ENCODE assay signal across 19 mouse cellular contexts in the genomic region with DNA sequence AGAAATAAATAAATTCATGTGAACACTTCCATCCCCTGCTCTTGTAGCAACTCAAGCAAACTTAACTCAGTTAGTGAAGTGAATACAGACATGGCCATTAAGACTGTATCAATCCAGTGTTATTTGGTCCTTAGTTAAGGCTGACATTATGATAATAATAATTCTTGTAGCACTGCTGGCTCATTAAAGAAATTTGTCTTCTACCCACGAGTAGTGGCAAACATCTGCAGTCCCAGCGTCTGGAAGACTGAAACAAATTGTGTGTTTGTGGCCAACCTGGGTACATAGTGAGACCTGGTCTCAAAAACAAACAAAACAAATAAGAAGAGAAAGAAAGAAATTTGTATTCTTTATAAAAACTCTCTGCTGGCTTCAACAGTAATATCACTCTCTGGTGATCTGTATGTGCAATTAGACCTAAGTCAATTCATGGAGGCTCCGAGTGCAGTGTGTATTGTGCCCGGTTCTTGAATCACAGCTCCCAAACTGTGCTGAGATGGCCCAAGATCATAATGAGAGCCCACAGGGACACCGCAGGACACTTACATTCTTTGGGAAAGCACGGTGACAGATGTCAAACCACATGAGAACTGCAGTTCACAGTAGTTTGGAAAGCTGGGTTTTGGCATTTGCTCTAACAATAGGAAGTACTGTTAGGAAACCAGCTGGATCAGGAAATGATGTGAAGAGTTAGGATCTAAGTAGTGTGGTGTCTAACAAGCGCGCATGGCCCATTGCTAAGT.
A peak's percentile ranks its signal among the peaks of the same experiment; 100 is the strongest.
DNase-seq lines count a peak whose midpoint lies in the region; ATAC-seq and TF ChIP-seq lines count a peak whose summit lies in the region.
"Had no signal": no experiment of that assay in that cellular context is flagged by ENCODE, and none has a peak within 500 bp of the region (broad histone marks: within the 10 kb centered on the region; RNA-seq: fewer than 3 reads in every experiment).

No protein-coding gene starts in this region.

- no peak for TF ChIP-seq CTCF in brain, embryonic 14.5 days (IDR thresholded peaks at IDR 0.05; ENCODE audit: borderline replicate concordance, extremely low read depth, insufficient read depth, insufficient read length)

- peak; percentile 12 for DNase-seq in hindbrain, embryonic 11.5 days (ENCODE audit: low spot score)
- DNase-seq in hindbrain, embryonic 14.5 days (ENCODE audit: low spot score): no peak
- peak; percentile 46 for DNase-seq in brain, embryonic 14.5 days (ENCODE audit: low read depth)
- peak; percentile 25 for DNase-seq in embryo, embryonic 11 days
- DNase-seq: adrenal gland, adult 8-10 months; cerebellum, adult 11-12 months; cerebellum, adult 9-10 months; cerebellum, postnatal 25 days; gastrocnemius, adult 2 months; gastrocnemius, postnatal 25 days; heart, adult 11 months; heart, postnatal 36 days; kidney, adult 11 months had no signal

- H3K4me3 ChIP-seq in hindbrain, embryonic 11.5 days (ENCODE audit: low read depth, low read length): no peak overlapping the region
- no peak overlapping the region for H3K4me3 ChIP-seq in hindbrain, embryonic 14.5 days (replicated peaks; ENCODE audit: low read length)
- no peak overlapping the region for H3K4me3 ChIP-seq in forebrain, embryonic 16.5 days (replicated peaks; ENCODE audit: low read length)
- H3K4me3 ChIP-seq: embryonic facial prominence, embryonic 13.5 days; forebrain, embryonic 13.5 days; gastrocnemius, adult 2 months; heart, embryonic 13.5 days; hindbrain, embryonic 15.5 days had no signal

- H3K9ac ChIP-seq in hindbrain, embryonic 11.5 days (ENCODE audit: low read depth, low read length): no peak overlapping the region
- H3K9ac ChIP-seq in hindbrain, embryonic 14.5 days: no peak overlapping the region
- H3K9ac ChIP-seq in forebrain, embryonic 16.5 days (replicated peaks; ENCODE audit: low read depth, low read length): no peak overlapping the region
- H3K9ac ChIP-seq: embryonic facial prominence, embryonic 13.5 days; forebrain, embryonic 13.5 days; heart, embryonic 13.5 days; hindbrain, embryonic 15.5 days had no signal

- H3K4me2 ChIP-seq in hindbrain, embryonic 11.5 days (replicated peaks; ENCODE audit: low read depth, low read length): no peak overlapping the region
- no peak overlapping the region for H3K4me2 ChIP-seq in hindbrain, embryonic 14.5 days (replicated peaks)
- no peak overlapping the region for H3K4me2 ChIP-seq in forebrain, embryonic 16.5 days (ENCODE audit: low read length)
- H3K4me2 ChIP-seq: embryonic facial prominence, embryonic 13.5 days; forebrain, embryonic 13.5 days; heart, embryonic 13.5 days; hindbrain, embryonic 15.5 days had no signal

- H3K9me3 ChIP-seq in hindbrain, embryonic 11.5 days (ENCODE audit: control insufficient read depth, low read length): no peaks in the 10 kb centered on the region
- H3K9me3 ChIP-seq in hindbrain, embryonic 14.5 days (ENCODE audit: control insufficient read depth, low read length): peaks cover 7% of the 10 kb centered on the region; the same call in 1 of the 2 replicates
- no peaks in the 10 kb centered on the region for H3K9me3 ChIP-seq in forebrain, embryonic 16.5 days (ENCODE audit: control insufficient read depth, low read length)
- H3K9me3 ChIP-seq: embryonic facial prominence, embryonic 13.5 days; forebrain, embryonic 13.5 days; heart, embryonic 13.5 days; hindbrain, embryonic 15.5 days had no signal

- no peak overlapping the region for H3K27ac ChIP-seq in hindbrain, embryonic 11.5 days (ENCODE audit: low read depth, low read length)
- no peak overlapping the region for H3K27ac ChIP-seq in hindbrain, embryonic 14.5 days
- H3K27ac ChIP-seq in forebrain, embryonic 16.5 days (ENCODE audit: low read length): no peak overlapping the region
- H3K27ac ChIP-seq: embryonic facial prominence, embryonic 13.5 days; forebrain, embryonic 13.5 days; gastrocnemius, adult 2 months; heart, embryonic 13.5 days; hindbrain, embryonic 15.5 days had no signal

- 64% methylated on average over 8 of the region's 8 CpGs for WGBS in hindbrain, embryonic 11.5 days
- WGBS in hindbrain, embryonic 14.5 days: 52% methylated on average over 8 of the region's 8 CpGs
- WGBS in forebrain, embryonic 16.5 days: 53% methylated on average over 8 of the region's 8 CpGs

- no peaks in the 10 kb centered on the region for H3K4me1 ChIP-seq in hindbrain, embryonic 11.5 days (replicated peaks; ENCODE audit: control insufficient read depth, insufficient read depth, low read length)
- H3K4me1 ChIP-seq in hindbrain, embryonic 14.5 days (replicated peaks; ENCODE audit: control insufficient read depth, insufficient read depth, low read length): no peaks in the 10 kb centered on the region
- no peaks in the 10 kb centered on the region for H3K4me1 ChIP-seq in forebrain, embryonic 16.5 days (replicated peaks; ENCODE audit: control insufficient read depth, insufficient read depth, low read length)
- H3K4me1 ChIP-seq: embryonic facial prominence, embryonic 13.5 days; heart, embryonic 13.5 days; hindbrain, embryonic 15.5 days had no signal

- TF ChIP-seq POLR2A in brain, embryonic 14.5 days (IDR thresholded peaks at IDR 0.05; ENCODE audit: borderline replicate concordance, extremely low read depth, insufficient read depth, insufficient read length, poor library complexity, severe bottlenecking): no peak

- no peaks in the 10 kb centered on the region for H3K36me3 ChIP-seq in hindbrain, embryonic 11.5 days (ENCODE audit: control insufficient read depth, insufficient read depth, low read length)
- H3K36me3 ChIP-seq in hindbrain, embryonic 14.5 days (replicated peaks; ENCODE audit: control insufficient read depth, insufficient read depth): no peaks in the 10 kb centered on the region
- H3K36me3 ChIP-seq in forebrain, embryonic 16.5 days (ENCODE audit: control insufficient read depth, insufficient read depth): no peaks in the 10 kb centered on the region
- H3K36me3 ChIP-seq: embryonic facial prominence, embryonic 13.5 days; heart, embryonic 13.5 days; hindbrain, embryonic 15.5 days had no signal

- no peak for ATAC-seq in hindbrain, embryonic 11.5 days (ENCODE audit: low FRiP score)
- ATAC-seq in hindbrain, embryonic 14.5 days (ENCODE audit: low FRiP score): no peak
- ATAC-seq in granulocyte monocyte progenitor cell, adult 5-6 weeks (replicated peaks; ENCODE audit: poor library complexity, severe bottlenecking): no peak
- ATAC-seq in forebrain, embryonic 16.5 days: no peak
- ATAC-seq: forebrain, embryonic 13.5 days had no signal

- H3K27me3 ChIP-seq in hindbrain, embryonic 11.5 days (ENCODE audit: control insufficient read depth, insufficient read depth, low read length): no peaks in the 10 kb centered on the region
- no peaks in the 10 kb centered on the region for H3K27me3 ChIP-seq in hindbrain, embryonic 14.5 days (ENCODE audit: control insufficient read depth, insufficient read depth, low read length)
- H3K27me3 ChIP-seq in forebrain, embryonic 16.5 days (replicated peaks; ENCODE audit: control insufficient read depth, insufficient read depth, low read length): no peaks in the 10 kb centered on the region
- H3K27me3 ChIP-seq: embryonic facial prominence, embryonic 13.5 days; forebrain, embryonic 13.5 days; heart, embryonic 13.5 days; hindbrain, embryonic 15.5 days had no signal
